Mouse (Mus musculus): ENCODE measurements around the gene Col4a3bp. TPM values are rescaled to one million over a fixed set of nuclear protein-coding genes. Genes with fewer than 3 reads are reported as not detected.
"Not testable (repeated sequence)": the region's sequence is repeated elsewhere in the genome, so short reads cannot be mapped to it uniquely, and the experiment has no call there.

The Col4a3bp gene
- total RNA-seq, 2 experiments from 2014 or later, result 30.3 to 36.5 TPM

GRCm38 (mm10) chr13:96645822-96646221 lies 103.4 kb downstream of the Col4a3bp start:
- no peak for DNase-seq

GRCm38 (mm10) chr13:96653041-96653440 lies 110.6 kb downstream of the Col4a3bp start:
- no peak for DNase-seq

GRCm38 (mm10) chr13:96656673-96657072 lies 114.3 kb downstream of the Col4a3bp start:
- DNase-seq, result no peak

- no peak for DNase-seq
Observed at GRCm38 (mm10) chr13:96658936-96659335, 116.5 kb downstream of the Col4a3bp start.

- DNase-seq, result peak; percentile 10
Observed at GRCm38 (mm10) chr13:96660095-96660860, 117.9 kb downstream of the Col4a3bp start.

- not testable (repeated sequence) for DNase-seq
Observed at GRCm38 (mm10) chr13:96663120-96663519, 120.7 kb downstream of the Col4a3bp start.

GRCm38 (mm10) chr13:96664419-96664974 lies 122.1 kb downstream of the Col4a3bp start:
- DNase-seq, result no peak

- no peak for DNase-seq
Observed at GRCm38 (mm10) chr13:96670019-96670405, 127.6 kb downstream of the Col4a3bp start.

GRCm38 (mm10) chr13:96670406-96671077 lies 128.1 kb downstream of the Col4a3bp start, which contains the start of gene Hmgcr:
TSS of gene Hmgcr (minus strand) at chr13:96670936.
- DNase-seq, result peak; percentile 95

GRCm38 (mm10) chr13:96671078-96671905 lies 128.9 kb downstream of the Col4a3bp start:
- no peak for DNase-seq

- DNase-seq, result no peak
Observed at GRCm38 (mm10) chr13:96671906-96672234, 129.5 kb downstream of the Col4a3bp start.

- no peak for DNase-seq
Observed at GRCm38 (mm10) chr13:96672276-96672675, 129.9 kb downstream of the Col4a3bp start.

GRCm38 (mm10) chr13:96673817-96674216 lies 131.4 kb downstream of the Col4a3bp start:
- no peak for DNase-seq

- DNase-seq, result no peak
Observed at GRCm38 (mm10) chr13:96675756-96676155, 133.3 kb downstream of the Col4a3bp start.

- DNase-seq, result no peak
Observed at GRCm38 (mm10) chr13:96677071-96677470, 134.7 kb downstream of the Col4a3bp start.

- no peak for DNase-seq
Observed at GRCm38 (mm10) chr13:96678616-96679015, 136.2 kb downstream of the Col4a3bp start.

GRCm38 (mm10) chr13:96680163-96681087 lies 138.0 kb downstream of the Col4a3bp start:
- DNase-seq, result no peak

GRCm38 (mm10) chr13:96681088-96681620 lies 138.7 kb downstream of the Col4a3bp start:
- DNase-seq, result no peak

- DNase-seq, result no peak
Observed at GRCm38 (mm10) chr13:96684779-96685178, 142.4 kb downstream of the Col4a3bp start.

- no peak for DNase-seq
Observed at GRCm38 (mm10) chr13:96687261-96687660, 144.8 kb downstream of the Col4a3bp start.
